Mouse (Mus musculus): ENCODE measurements around the gene Gas2l3.

The Gas2l3 gene

DNA sequence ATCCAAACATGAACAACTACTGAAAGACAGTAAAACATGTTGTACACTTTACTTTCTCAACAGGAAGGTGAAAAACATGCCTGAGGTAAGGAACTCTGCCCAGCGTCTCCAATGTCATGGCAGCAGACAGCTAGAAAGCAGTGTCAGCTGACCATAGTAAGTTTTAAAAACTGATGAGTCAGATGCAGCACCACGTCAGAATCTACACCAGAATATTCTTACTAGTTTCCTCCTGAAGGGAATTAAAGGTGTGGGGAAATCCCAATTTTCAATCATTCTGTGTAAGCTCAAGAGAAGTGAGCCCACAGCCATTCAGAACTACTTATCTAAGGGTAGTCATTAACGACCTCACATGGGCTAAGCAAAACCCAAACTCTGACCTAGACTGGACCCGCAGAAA, 1.1 kb downstream of the Gas2l3 start:
- no peak for DNase-seq

DNA sequence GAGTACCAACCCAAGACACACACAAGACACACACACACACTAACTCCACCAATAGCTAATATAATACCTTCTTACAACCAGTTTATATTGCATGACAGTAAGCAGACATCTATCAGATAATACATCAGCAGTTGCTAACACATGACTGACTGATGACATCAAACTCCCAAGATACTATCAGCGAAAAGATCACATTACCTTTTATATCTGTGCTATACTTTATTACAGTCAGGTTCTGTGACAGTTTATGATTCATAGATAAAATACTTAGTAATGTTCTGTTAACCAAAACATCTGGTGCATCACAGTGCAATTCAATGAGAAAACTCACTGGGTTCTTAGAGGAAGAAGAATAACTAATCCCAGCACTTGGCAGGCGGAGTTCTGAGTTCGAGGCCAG, 1.8 kb downstream of the Gas2l3 start:
- no peak for DNase-seq

DNA sequence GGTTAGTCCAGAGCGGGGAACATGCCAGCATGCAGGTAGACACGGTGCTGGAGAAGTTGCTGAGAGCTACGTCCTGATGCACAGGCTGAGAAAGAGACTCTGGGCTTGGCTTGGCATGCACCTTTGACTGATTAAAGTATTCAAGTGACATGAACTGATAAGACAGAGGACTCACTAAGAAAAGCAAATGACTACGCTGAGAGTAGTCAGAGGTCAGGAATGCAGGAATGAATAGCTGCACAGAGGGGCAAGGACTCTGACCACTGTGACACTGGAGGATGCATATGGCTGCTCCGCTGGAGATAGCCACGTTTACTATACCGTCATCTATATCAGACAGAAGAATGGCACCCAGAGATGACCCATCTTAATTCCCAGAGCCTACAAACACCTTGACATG, 4.4 kb downstream of the Gas2l3 start:
- no peak for DNase-seq

DNA sequence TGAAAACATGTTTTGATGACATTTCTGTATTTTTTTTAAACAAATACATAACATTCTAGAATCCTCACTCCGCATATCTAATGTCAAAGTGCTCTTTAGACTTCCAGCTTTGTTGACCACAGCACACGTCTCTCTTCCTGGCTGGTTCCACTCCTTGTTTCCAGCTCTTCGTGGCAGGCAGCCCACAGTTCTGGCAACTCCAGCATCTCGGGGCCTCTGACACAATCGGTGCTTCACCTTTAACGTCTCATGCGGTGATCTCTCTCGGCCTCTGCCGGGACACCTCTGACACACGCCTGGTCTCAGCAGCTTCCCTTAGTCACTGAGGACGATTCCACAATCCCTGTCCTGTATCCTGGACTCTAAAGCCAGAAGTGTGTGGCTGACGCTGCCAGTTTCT, 5.8 kb downstream of the Gas2l3 start:
- DNase-seq, result no peak

GRCm38 (mm10) chr10:89437472-89437871, 6.3 kb downstream of the Gas2l3 start:
- DNase-seq, result no peak

- DNase-seq, result peak; percentile 26
Measured at GRCm38 (mm10) chr10:89435920-89436319, 7.8 kb downstream of the Gas2l3 start.

GRCm38 (mm10) chr10:89435413-89435812, 8.4 kb downstream of the Gas2l3 start:
- no peak for DNase-seq

- DNase-seq, result no peak
Measured at GRCm38 (mm10) chr10:89434509-89435210, 9.1 kb downstream of the Gas2l3 start.

DNA sequence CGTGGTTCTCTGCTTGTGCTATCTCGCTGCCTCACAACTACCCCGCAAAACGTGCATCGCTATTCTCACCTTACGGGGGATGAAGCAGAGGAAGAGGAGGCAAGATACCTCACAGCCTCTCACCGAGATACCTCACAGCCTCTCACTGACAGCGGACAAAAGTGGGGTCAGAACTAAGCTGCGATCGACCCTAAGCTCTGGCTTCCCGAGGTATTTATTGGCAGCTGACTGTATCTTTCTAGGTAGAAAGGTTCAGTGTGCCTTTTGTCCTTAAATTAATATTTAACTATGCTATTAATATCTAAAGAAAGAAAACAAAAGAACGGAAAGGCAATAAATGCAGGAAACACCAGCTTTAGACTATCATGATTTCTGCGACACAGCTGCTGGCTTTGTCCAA, 11.0 kb downstream of the Gas2l3 start:
- DNase-seq, result no peak

GRCm38 (mm10) chr10:89430751-89431150, 13.0 kb downstream of the Gas2l3 start:
- DNase-seq, result no peak

GRCm38 (mm10) chr10:89424800-89425393, 18.9 kb downstream of the Gas2l3 start:
- no peak for DNase-seq

GRCm38 (mm10) chr10:89424217-89424616, 19.6 kb downstream of the Gas2l3 start:
- no peak for DNase-seq

DNA sequence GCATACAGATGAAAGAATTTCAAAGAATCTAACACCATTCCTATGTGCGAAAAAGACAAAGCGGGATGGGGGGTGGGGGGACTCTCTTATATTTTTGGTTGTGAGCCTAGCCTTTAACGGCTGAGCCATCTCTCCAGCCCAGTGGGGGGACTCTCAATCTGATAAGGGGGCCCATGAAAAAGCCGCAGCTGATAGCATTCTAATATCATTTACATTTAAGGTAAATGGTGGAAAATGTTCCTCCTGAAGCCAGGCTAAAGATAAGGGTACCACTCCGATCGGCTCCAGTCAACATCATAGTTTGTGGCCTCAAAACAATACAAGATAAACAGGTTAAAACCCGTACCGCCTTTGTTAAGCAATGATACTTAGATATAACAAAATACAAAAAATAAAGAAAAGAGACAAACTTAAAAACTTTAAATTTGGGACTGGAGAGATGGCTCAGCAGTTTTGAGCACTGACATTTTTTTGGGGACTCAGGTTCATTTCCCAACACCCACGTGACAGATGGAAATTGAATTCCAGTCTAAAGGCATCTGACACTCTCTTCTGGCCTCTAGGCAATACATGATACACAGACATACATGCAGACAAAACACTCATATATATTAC, 20.5 kb downstream of the Gas2l3 start:
- no peak for DNase-seq

GRCm38 (mm10) chr10:89422504-89423158, 21.1 kb downstream of the Gas2l3 start:
- no peak for DNase-seq

- DNase-seq, result no peak
Measured at GRCm38 (mm10) chr10:89417966-89418365, 25.8 kb downstream of the Gas2l3 start.

GRCm38 (mm10) chr10:89415478-89415877, 28.3 kb downstream of the Gas2l3 start:
- DNase-seq, result no peak

DNA sequence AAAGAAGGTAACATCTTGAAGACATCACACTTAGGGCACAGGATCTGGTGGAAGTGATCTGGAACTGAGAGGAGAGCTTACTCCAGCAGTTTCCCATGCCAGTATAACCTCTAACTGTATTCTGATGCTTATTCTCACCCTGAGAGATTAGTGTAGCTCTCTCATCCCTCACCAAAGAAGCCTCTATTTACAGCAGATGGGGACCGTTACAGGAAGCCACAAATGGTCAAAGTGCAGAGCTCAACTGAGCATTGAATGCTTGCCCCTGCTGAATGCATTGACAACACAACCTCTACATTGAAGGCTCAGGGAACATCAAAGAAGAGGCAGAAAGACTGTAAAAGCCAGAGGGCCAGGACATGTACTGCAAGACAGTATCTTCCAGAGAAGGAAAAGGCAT, 36.2 kb downstream of the Gas2l3 start:
- no peak for DNase-seq

DNA sequence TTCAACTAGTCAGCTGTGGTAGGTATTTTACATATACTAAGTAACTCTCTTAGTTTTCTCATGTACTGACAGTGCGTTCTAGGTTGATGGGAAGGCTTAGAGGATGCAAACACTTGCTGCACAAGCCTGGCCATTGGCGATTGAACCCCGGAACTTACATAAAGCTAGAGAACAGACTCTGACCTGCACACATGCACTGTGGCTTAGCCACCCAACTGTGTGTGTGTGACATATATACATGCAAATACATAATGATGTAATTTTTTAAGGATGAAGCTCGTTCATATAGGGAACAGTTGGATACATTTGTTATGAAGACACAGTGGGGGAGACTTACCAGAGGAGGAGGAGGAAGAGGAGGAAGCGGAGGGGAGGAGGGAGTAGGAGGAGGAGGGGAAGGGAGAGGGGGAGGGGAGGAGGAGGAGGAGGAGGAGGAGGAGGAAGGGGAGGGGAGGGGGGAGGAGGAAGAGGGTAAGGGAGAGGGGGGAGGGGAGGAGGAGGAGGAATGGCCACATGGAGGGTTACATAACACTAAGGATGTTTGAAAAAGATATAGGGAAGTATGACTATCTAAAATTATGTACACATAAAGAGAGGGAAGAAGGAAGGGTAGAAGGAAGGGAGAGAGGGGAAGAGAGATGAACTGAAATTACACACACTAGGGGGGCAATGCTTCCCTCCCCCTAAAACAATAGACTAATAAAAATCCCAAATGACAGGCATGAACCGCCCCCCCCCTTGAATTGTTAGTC, 36.9 kb downstream of the Gas2l3 start:
- no peak for DNase-seq

DNA sequence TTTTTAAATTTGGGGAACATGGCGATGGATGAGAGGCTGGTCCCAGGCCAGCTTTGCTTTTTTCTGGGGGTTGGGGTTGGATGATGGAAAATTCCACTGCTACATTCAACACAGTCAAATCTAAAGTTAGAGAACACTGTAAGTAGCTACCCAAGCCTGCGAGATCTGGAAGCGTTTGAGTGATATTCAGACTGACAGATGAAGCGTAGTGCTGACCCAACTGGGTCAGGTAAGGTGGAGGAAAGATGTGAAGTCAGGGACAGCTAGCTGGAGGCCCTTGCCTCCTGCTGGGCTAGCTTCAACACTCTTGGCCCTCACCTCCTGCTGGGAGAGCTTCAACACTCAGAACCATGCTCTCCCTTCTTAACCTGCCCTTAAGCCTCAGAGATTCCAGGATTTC, 38.8 kb downstream of the Gas2l3 start:
- no peak for DNase-seq

DNA sequence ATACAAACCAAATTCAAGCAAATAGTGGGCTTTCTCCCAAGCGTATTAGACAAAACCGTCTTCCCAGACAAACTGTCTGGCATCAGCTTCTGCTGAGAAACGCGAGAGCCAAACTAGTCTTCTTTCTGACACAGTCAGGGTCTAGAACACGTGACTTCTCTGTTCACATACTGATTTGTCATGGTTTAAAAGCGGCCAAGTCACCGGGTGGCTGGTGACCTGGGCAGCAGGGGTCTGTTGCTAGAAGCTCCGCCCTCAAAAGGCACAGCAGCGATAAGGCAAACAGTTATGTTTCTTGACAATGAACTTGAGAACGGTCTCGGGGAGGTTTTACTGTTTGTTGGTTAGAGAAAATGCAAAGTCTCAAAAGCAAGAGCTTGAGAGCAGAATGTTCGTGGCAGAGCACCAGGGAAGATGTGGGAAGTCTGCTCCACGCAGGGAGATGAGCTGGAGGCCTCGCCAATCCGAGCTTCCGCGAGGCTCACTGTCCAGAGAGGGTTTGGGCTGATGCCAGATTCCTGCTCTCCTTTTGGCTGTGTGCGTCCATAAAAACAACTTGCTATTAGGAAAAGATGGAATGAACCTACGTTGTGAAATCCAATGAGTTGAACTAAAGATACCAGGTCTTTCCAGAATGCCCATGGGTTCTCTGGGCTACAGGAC, 43.0 kb downstream of the Gas2l3 start:
- DNase-seq, result peak; percentile 18

DNA sequence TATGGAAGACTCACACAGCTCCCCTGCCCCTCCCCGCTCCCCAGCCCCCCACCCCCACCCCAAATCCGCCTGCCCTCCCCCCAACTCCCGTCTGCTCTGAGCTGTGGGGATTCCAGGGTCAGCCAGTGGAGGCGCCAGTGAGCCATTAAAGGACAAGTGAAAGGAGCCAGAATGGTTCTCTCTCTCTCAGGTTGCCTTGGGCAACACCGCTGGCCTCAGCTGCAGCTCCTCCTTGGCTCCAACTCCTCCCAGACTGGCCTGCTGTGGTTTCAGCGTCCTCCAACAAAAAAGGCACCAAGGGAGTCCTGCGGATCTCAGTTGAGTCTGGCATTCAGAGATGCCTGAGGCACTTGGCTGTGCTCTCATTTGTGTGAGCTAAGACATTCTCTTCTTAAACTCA, 47.9 kb downstream of the Gas2l3 start:
- peak; percentile 62 for DNase-seq

- no peak for DNase-seq
Measured at GRCm38 (mm10) chr10:89395321-89395720, 48.4 kb downstream of the Gas2l3 start.

DNA sequence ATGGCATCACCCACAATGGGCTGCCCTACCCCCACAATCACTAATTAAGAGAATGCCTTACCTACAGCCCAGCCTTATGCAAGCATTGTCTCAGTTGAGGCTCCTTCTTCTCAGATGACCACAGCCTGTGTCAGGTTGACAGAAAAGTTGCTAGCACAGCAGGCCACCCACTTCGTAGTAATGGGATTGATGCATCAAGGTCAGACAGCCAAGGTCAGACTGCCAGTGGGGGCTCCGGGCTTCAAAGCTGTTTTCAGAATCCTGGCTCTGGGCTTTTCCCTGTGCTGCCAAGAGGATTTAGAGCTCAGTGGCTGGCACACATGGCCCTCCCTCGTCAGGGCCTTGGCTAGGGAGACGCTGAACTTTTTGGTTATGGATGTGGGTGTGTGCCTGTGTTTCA, 51.1 kb downstream of the Gas2l3 start:
- no peak for DNase-seq
